Mouse (Mus musculus): ENCODE data around the gene Tecpr2.

The Tecpr2 gene

GRCm38 (mm10) chr12:110864008-110864407, 25.1 kb upstream of the Tecpr2 start:
- no peak for DNase-seq (ENCODE audit: low read depth, low spot score)

GRCm38 (mm10) chr12:110865571-110865970, 23.5 kb upstream of the Tecpr2 start:
- DNase-seq (ENCODE audit: low read depth, low spot score) = no peak

GRCm38 (mm10) chr12:110865989-110866388, 23.1 kb upstream of the Tecpr2 start:
- no peak for DNase-seq (ENCODE audit: low read depth, low spot score)

- no peak for DNase-seq (ENCODE audit: low read depth, low spot score)
Measured at GRCm38 (mm10) chr12:110870107-110870506, 19.0 kb upstream of the Tecpr2 start.

GRCm38 (mm10) chr12:110871247-110871646, 17.8 kb upstream of the Tecpr2 start:
- DNase-seq (ENCODE audit: low read depth, low spot score) = no peak

GRCm38 (mm10) chr12:110875351-110875750, 13.7 kb upstream of the Tecpr2 start:
- no peak for DNase-seq (ENCODE audit: low read depth, low spot score)

- peak; percentile 8 for DNase-seq (ENCODE audit: low read depth, low spot score)
Measured at GRCm38 (mm10) chr12:110882291-110882690, 6.8 kb upstream of the Tecpr2 start.

- DNase-seq (ENCODE audit: low read depth, low spot score) = no peak
Measured at GRCm38 (mm10) chr12:110885251-110885650, 3.8 kb upstream of the Tecpr2 start.

- DNase-seq (ENCODE audit: low read depth, low spot score) = peak; percentile 24
Measured at GRCm38 (mm10) chr12:110888106-110888505, 958 bp upstream of the Tecpr2 start.

- peak; percentile 36 for DNase-seq (ENCODE audit: low read depth, low spot score)
Measured at GRCm38 (mm10) chr12:110888606-110889005, 458 bp upstream of the Tecpr2 start.

- DNase-seq (ENCODE audit: low read depth, low spot score) = no peak
Measured at GRCm38 (mm10) chr12:110891887-110892286, 2.8 kb downstream of the Tecpr2 start.

GRCm38 (mm10) chr12:110902106-110902505, 13.0 kb downstream of the Tecpr2 start:
- DNase-seq (ENCODE audit: low read depth, low spot score) = no peak

- peak; percentile 28 for DNase-seq (ENCODE audit: low read depth, low spot score)
Measured at GRCm38 (mm10) chr12:110903536-110903935, 14.5 kb downstream of the Tecpr2 start.

- DNase-seq (ENCODE audit: low read depth, low spot score) = no peak
Measured at GRCm38 (mm10) chr12:110907845-110908244, 18.8 kb downstream of the Tecpr2 start.

- no peak for DNase-seq (ENCODE audit: low read depth, low spot score)
Measured at GRCm38 (mm10) chr12:110909962-110910361, 20.9 kb downstream of the Tecpr2 start.

GRCm38 (mm10) chr12:110915761-110916160, 26.7 kb downstream of the Tecpr2 start:
- no peak for DNase-seq (ENCODE audit: low read depth, low spot score)

- DNase-seq (ENCODE audit: low read depth, low spot score) = no peak
Measured at GRCm38 (mm10) chr12:110920254-110920653, 31.2 kb downstream of the Tecpr2 start.

GRCm38 (mm10) chr12:110921572-110921971, 32.5 kb downstream of the Tecpr2 start:
- DNase-seq (ENCODE audit: low read depth, low spot score) = no peak

GRCm38 (mm10) chr12:110932820-110933219, 43.8 kb downstream of the Tecpr2 start:
- no peak for DNase-seq (ENCODE audit: low read depth, low spot score)

GRCm38 (mm10) chr12:110935983-110936620, 47.0 kb downstream of the Tecpr2 start:
- peak; percentile 89 for DNase-seq (ENCODE audit: low read depth, low spot score)

- DNase-seq (ENCODE audit: low read depth, low spot score) = peak; percentile 46
Measured at GRCm38 (mm10) chr12:110937496-110937895, 48.4 kb downstream of the Tecpr2 start.

- no peak for DNase-seq (ENCODE audit: low read depth, low spot score)
Measured at GRCm38 (mm10) chr12:110939385-110939784, 50.3 kb downstream of the Tecpr2 start.

GRCm38 (mm10) chr12:110940869-110941268, 51.8 kb downstream of the Tecpr2 start:
- DNase-seq (ENCODE audit: low read depth, low spot score) = peak; percentile 31

- peak; percentile 81 for DNase-seq (ENCODE audit: low read depth, low spot score)
Measured at GRCm38 (mm10) chr12:110946216-110946615, 57.2 kb downstream of the Tecpr2 start.
